ENCODE assay signal across 8 mouse cellular contexts in the genomic region with DNA sequence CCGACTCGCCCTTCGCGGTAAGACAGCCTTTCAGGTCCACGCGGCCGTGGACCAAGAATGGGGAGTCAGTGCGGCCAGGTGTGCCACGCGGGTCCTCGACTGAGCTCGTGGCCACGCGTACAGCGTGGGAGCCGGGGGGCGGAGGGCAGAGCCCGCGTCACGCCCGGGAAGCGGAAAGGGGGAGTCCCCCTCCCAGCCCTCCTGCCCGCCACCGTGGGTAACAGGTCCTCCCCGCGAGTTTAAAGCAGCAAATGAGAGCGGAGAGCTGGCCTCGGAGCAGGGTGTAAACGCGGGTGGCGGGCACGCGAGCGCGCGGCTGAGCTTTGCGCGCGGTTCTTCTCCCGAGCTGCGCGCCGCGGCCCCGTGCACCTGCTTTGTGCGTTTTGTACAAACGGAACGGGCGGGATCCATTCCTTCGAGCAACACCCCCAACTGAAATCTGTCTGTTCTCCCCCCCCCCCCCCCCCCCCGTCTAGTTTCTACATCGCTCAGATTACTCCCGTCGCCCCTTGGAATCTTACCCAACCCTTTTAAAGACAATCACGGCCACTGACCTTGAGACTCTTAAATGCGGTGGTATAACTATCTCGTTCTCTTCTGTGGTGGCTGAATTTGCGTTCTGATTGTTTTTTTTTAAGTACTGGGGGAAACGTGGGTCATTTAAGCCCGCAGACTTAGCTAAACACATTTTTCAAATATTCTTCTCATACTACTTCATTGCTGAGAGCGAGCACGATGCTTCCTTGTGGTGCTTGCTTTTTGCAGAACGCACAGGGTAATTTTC. TPM values are rescaled to one million over a fixed set of nuclear protein-coding genes. Genes with fewer than 3 reads are reported as not detected.
A peak's percentile ranks its signal among the peaks of the same experiment; 100 is the strongest.
DNase-seq lines count a peak whose midpoint lies in the region; ATAC-seq and TF ChIP-seq lines count a peak whose summit lies in the region.

No protein-coding gene starts in this region.

- H3K4me3 ChIP-seq in megakaryocyte, embryonic 14.5 days (replicated peaks) = peak overlapping the region; percentile 77
- H3K4me3 ChIP-seq in forebrain, embryonic 16.5 days (replicated peaks; ENCODE audit: low read length) = peak overlapping the region; percentile 44
- peak overlapping the region; percentile 49 for H3K4me3 ChIP-seq in liver, embryonic 13.5 days (replicated peaks)
- peak overlapping the region; percentile 39 for H3K4me3 ChIP-seq in stomach, postnatal 0 days (ENCODE audit: low read depth, low read length)

- DNase-seq in liver, embryonic 13.5 days = no peak
- peak; percentile 24 for DNase-seq in stomach, postnatal 0 days (ENCODE audit: low spot score)
- DNase-seq in frontal cortex, postnatal 36 days (ENCODE audit: low spot score in 2 of 2) = no peak
- DNase-seq in left cerebral cortex, postnatal 36 days (ENCODE audit: low spot score in 2 of 2) = no peak

- peak overlapping the region; percentile 88 for H3K4me2 ChIP-seq in forebrain, embryonic 16.5 days (ENCODE audit: low read length)
- peak overlapping the region; percentile 60 for H3K4me2 ChIP-seq in liver, embryonic 13.5 days
- H3K4me2 ChIP-seq in stomach, postnatal 0 days (replicated peaks; ENCODE audit: low read depth) = peak overlapping the region; percentile 62

- WGBS in forebrain, embryonic 16.5 days = under 1% methylated on average over 62 of the region's 63 CpGs
- 2% methylated on average over 61 of the region's 63 CpGs for WGBS in liver, embryonic 13.5 days (ENCODE audit: insufficient replicate concordance)
- 1% methylated on average over 54 of the region's 63 CpGs for WGBS in stomach, postnatal 0 days

- peaks cover 12% of the 10 kb centered on the region; the same call in 1 of the 2 replicates for H3K9me3 ChIP-seq in megakaryocyte, embryonic 14.5 days
- H3K9me3 ChIP-seq in forebrain, embryonic 16.5 days (ENCODE audit: control insufficient read depth, low read length) = no peaks in the 10 kb centered on the region
- no peaks in the 10 kb centered on the region for H3K9me3 ChIP-seq in liver, embryonic 13.5 days (replicated peaks)
- H3K9me3 ChIP-seq in stomach, postnatal 0 days (ENCODE audit: control insufficient read depth, low read length) = no peaks in the 10 kb centered on the region

- H3K4me1 ChIP-seq in megakaryocyte, embryonic 14.5 days = peaks cover 14% of the 10 kb centered on the region
- H3K4me1 ChIP-seq in forebrain, embryonic 16.5 days (replicated peaks; ENCODE audit: control insufficient read depth, insufficient read depth, low read length) = peaks cover 17% of the 10 kb centered on the region
- 0 out of 2 replicates have a peak, but pooled peaks cover 2% of the 10 kb centered on the region for H3K4me1 ChIP-seq in liver, embryonic 13.5 days (replicated peaks)
- peaks cover 2% of the 10 kb centered on the region; the same call in 1 of the 2 replicates for H3K4me1 ChIP-seq in stomach, postnatal 0 days (replicated peaks; ENCODE audit: control insufficient read depth, insufficient read depth)

- H3K36me3 ChIP-seq in megakaryocyte, embryonic 14.5 days (replicated peaks; ENCODE audit: low read length) = no peaks in the 10 kb centered on the region
- H3K36me3 ChIP-seq in forebrain, embryonic 16.5 days (ENCODE audit: control insufficient read depth, insufficient read depth) = no peaks in the 10 kb centered on the region
- no peaks in the 10 kb centered on the region for H3K36me3 ChIP-seq in liver, embryonic 13.5 days
- no peaks in the 10 kb centered on the region for H3K36me3 ChIP-seq in stomach, postnatal 0 days (ENCODE audit: control insufficient read depth, insufficient read depth, low read length)

- intact Hi-C loops in left cerebral cortex, postnatal 36 days (cut with DNase I) = no loop called here

- TF ChIP-seq EP300 in stomach, postnatal 0 days (optimal IDR thresholded peaks at IDR 0.05) = no peak

- TF ChIP-seq CTCF in stomach, postnatal 0 days (IDR thresholded peaks at IDR 0.05; ENCODE audit: low read depth) = no peak

- peaks cover 91% of the 10 kb centered on the region for H3K27me3 ChIP-seq in megakaryocyte, embryonic 14.5 days (replicated peaks)
- peaks cover 57% of the 10 kb centered on the region for H3K27me3 ChIP-seq in forebrain, embryonic 16.5 days (replicated peaks; ENCODE audit: control insufficient read depth, insufficient read depth, low read length)
- H3K27me3 ChIP-seq in liver, embryonic 13.5 days = peaks cover 93% of the 10 kb centered on the region
- peaks cover 34% of the 10 kb centered on the region; the same call in 1 of the 2 replicates for H3K27me3 ChIP-seq in stomach, postnatal 0 days (ENCODE audit: control insufficient read depth, insufficient read depth, low read length)

- H3K27ac ChIP-seq in forebrain, embryonic 16.5 days (ENCODE audit: low read length) = no peak overlapping the region
- H3K27ac ChIP-seq in liver, embryonic 13.5 days = no peak overlapping the region; the same call in 1 of the 2 replicates
- H3K27ac ChIP-seq in stomach, postnatal 0 days (replicated peaks) = no peak overlapping the region

- ATAC-seq in megakaryocyte, adult 5-6 weeks (ENCODE audit: poor library complexity, severe bottlenecking) = no peak
- ATAC-seq in forebrain, embryonic 16.5 days = peak; percentile 49
- ATAC-seq in liver, embryonic 13.5 days (ENCODE audit: low read depth) = no peak
- ATAC-seq in stomach, postnatal 0 days (ENCODE audit: low FRiP score, low TSS enrichment) = no peak
- no peak for ATAC-seq in activated CD4-positive, CD25-positive, alpha-beta regulatory T cell, adult 4 months

- peak overlapping the region; percentile 30; the same call in 1 of the 2 replicates for H3K9ac ChIP-seq in forebrain, embryonic 16.5 days (replicated peaks; ENCODE audit: low read depth, low read length)
- peak overlapping the region; percentile 53 for H3K9ac ChIP-seq in liver, embryonic 13.5 days
- H3K9ac ChIP-seq in stomach, postnatal 0 days (ENCODE audit: low read length) = no peak overlapping the region

RNA-seq across cellular contexts. Expression of a gene that starts 12.3 kb away (rescaled TPM):
- polyA plus RNA-seq in megakaryocyte, embryonic 14.5 days (2012; ENCODE audit: insufficient read depth, low replicate concordance) = 0.82 TPM in 1 of 2 replicates, not detected in the other
- total RNA-seq in megakaryocyte, adult 5-6 weeks (2015) = not detected in 2 replicates
- not detected in 2 replicates for total RNA-seq in megakaryocyte, adult 5-6 weeks (2017)
- 0.51 and 0.80 TPM in 2 replicates for polyA plus RNA-seq in forebrain, embryonic 16.5 days (2015; fragmentation: Nextera tagmentation; extraction: Ambion mirVana)
- polyA plus RNA-seq in liver, embryonic 13.5 days (2015; fragmentation: Nextera tagmentation; extraction: Ambion mirVana) = 1.2 and 1.6 TPM in 2 replicates
- 0.08 and 0.10 TPM in 2 replicates for polyA plus RNA-seq in stomach, postnatal 0 days (2015; fragmentation: Nextera tagmentation; extraction: Ambion mirVana)
- total RNA-seq in left cerebral cortex, postnatal 36 days (2021) = under 1 TPM in 1 of 2 experiments, not detected in 1; 0.17 TPM
- polyA plus RNA-seq in activated CD4-positive, CD25-positive, alpha-beta regulatory T cell, adult 4 months (2017; shearing (Covaris generic)) = not detected
